Mouse (Mus musculus): Measurements from ENCODE around the gene Lilra5.
"Not testable (repeated sequence)": the region's sequence is repeated elsewhere in the genome, so short reads cannot be mapped to it uniquely, and the experiment has no call there.

DNA sequence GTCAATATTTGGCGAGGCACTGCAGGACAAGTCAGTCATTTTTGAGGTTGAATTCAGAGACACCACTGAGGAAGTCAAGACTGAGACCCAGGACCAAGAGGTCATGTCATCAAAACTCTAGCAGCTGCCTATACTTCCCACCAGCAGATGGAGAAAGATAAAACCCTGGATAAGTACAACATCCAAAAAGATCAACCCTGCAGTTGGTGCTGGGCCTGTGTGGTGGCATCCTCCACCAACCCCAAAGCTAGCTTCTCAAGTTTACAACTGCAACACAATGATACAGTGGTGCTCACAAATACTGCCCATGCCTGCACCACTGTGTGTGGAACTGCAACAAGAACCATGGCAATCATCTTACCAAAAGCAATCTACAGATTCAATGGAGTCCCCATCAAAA lies 34.6 kb downstream of the Lilra5 start:
- not testable (repeated sequence) for TF ChIP-seq POLR2A (IDR thresholded peaks at IDR 0.05; ENCODE audit: borderline replicate concordance, extremely low read depth, insufficient read depth, insufficient read length, poor library complexity, severe bottlenecking); CTCF (IDR thresholded peaks at IDR 0.05; ENCODE audit: borderline replicate concordance, extremely low read depth, insufficient read depth, insufficient read length)
